Mouse (Mus musculus) heart, embryonic 13.5 days (tissue): ENCODE measurements around the gene Hnrnpu. TPM values are rescaled to one million over a fixed set of nuclear protein-coding genes. Genes with fewer than 3 reads are reported as not detected.

Experiments
- ATAC-seq: fragments of 200-750 bp; cut with Nextera tagmentation; 2 replicates; pipeline ENCODE4 v1.8.0; 2017; ENCODE audit warnings: moderate TSS enrichment; ENCODE audit not compliant: insufficient number of reproducible peaks, low FRiP score, low TSS enrichment; ENCODE audit errors: extremely low read depth
- H3K27ac ChIP-seq: fragments of 300-500 bp; sonication (generic); replicated peaks from 2 replicates; pipeline ENCODE4 v1.5.1; 2015; ENCODE audit warnings: moderate library complexity, mild to moderate bottlenecking, inconsistent platforms
- H3K27me3 ChIP-seq: fragments of 300-500 bp; sonication (generic); replicated peaks from 2 replicates; pipeline ENCODE4 v1.6.1; 2015; ENCODE audit warnings: mild to moderate bottlenecking, inconsistent platforms
- H3K36me3 ChIP-seq: fragments of 300-500 bp; sonication (generic); 2 replicates; pipeline ENCODE4 v1.6.1; 2015; ENCODE audit warnings: mild to moderate bottlenecking, inconsistent platforms
- H3K4me1 ChIP-seq: fragments of 300-500 bp; sonication (generic); 2 replicates; pipeline ENCODE4 v1.6.1; 2015; ENCODE audit warnings: inconsistent platforms
- H3K4me2 ChIP-seq: fragments of 300-500 bp; sonication (generic); 2 replicates; pipeline ENCODE4 v1.6.1; 2015; ENCODE audit warnings: inconsistent platforms, mild to moderate bottlenecking, moderate library complexity
- H3K4me3 ChIP-seq: fragments of 300-500 bp; sonication (generic); 2 replicates; pipeline ENCODE4 v1.5.1; 2015; ENCODE audit warnings: moderate library complexity, mild to moderate bottlenecking, inconsistent platforms
- H3K9ac ChIP-seq: fragments of 300-500 bp; sonication (generic); 2 replicates; pipeline ENCODE4 v1.6.1; 2015; ENCODE audit warnings: inconsistent platforms, mild to moderate bottlenecking, moderate library complexity
- H3K9me3 ChIP-seq: fragments of 300-500 bp; sonication (generic); 2 replicates; pipeline ENCODE4 v1.6.1; 2016; ENCODE audit warnings: inconsistent platforms
- WGBS: fragments of 180-500 bp; shearing (Covaris S2); methylation state at CpG from one replicate; pipeline ENCODE4 v1.1.7; 2015; ENCODE audit warnings: mixed read lengths; 5-methylcytosine and 5-hydroxymethylcytosine counted together
- polyA plus RNA-seq: library from polyadenylated mRNA; unstranded; fragments of >200 nt; fragmentation: Nextera tagmentation; extraction: Ambion mirVana; gene quantifications from 2 replicates; pipeline ENCODE4 v1.2.1, GENCODE M21; 2015

Gene Hnrnpu
- polyA plus RNA-seq, 1 experiment from 2014 or later: 202 TPM

GRCm38 (mm10) chr1:178320723-178321590 lies 16.6 kb downstream of the Hnrnpu start:
- Histone ChIP-seq H3K27me3 (no peaks in the 10 kb centered on the region), H3K4me3 (peak overlapping the region; percentile 77), H3K36me3 (peaks cover 55% of the 10 kb centered on the region), H3K4me2 (peak overlapping the region; percentile 88), H3K4me1 (peaks cover 45% of the 10 kb centered on the region), H3K9ac (peak overlapping the region; percentile 96), H3K27ac (peak overlapping the region; percentile 100), H3K9me3 (no peaks in the 10 kb centered on the region)
- WGBS: 38% methylated on average over 5 of the region's 5 CpGs
- ATAC-seq: no peak

- Histone ChIP-seq H3K9me3 (no peaks in the 10 kb centered on the region), H3K4me2 (peak overlapping the region; percentile 88), H3K36me3 (peaks cover 47% of the 10 kb centered on the region), H3K9ac (peak overlapping the region; percentile 96), H3K27me3 (no peaks in the 10 kb centered on the region), H3K4me1 (peaks cover 45% of the 10 kb centered on the region), H3K27ac (peak overlapping the region; percentile 100), H3K4me3 (peak overlapping the region; percentile 77)
- WGBS: 17% methylated on average over 8 of the region's 8 CpGs
- ATAC-seq: no peak
Observed at GRCm38 (mm10) chr1:178320038-178320722, 17.4 kb downstream of the Hnrnpu start.

- Histone ChIP-seq H3K36me3 (peaks cover 40% of the 10 kb centered on the region), H3K4me2 (peak overlapping the region; percentile 88), H3K9me3 (no peaks in the 10 kb centered on the region), H3K9ac (peak overlapping the region; percentile 96), H3K27ac (peak overlapping the region; percentile 100), H3K4me3 (peak overlapping the region; percentile 77), H3K4me1 (peaks cover 45% of the 10 kb centered on the region), H3K27me3 (no peaks in the 10 kb centered on the region)
- WGBS: 1% methylated on average over 12 of the region's 12 CpGs
- no peak for ATAC-seq
Observed at GRCm38 (mm10) chr1:178319295-178320037, 18.1 kb downstream of the Hnrnpu start.

- peak; percentile 91 for ATAC-seq
- H3K4me1 ChIP-seq: peaks cover 45% of the 10 kb centered on the region
- H3K27me3 ChIP-seq: no peaks in the 10 kb centered on the region
- H3K9me3 ChIP-seq: no peaks in the 10 kb centered on the region
- WGBS: under 1% methylated on average over 83 of the region's 83 CpGs
- H3K36me3 ChIP-seq: peaks cover 34% of the 10 kb centered on the region
- H3K4me3 ChIP-seq: peak within 1 kb of the TSS; percentile 77
- H3K9ac ChIP-seq: peak within 1 kb of the TSS; percentile 96
- peak within 1 kb of the TSS; percentile 88 for H3K4me2 ChIP-seq
- H3K27ac ChIP-seq: peak within 1 kb of the TSS; percentile 100
Observed at GRCm38 (mm10) chr1:178318389-178319184, 19.0 kb downstream of the Hnrnpu start, which contains the start of gene Cox20. TSS of gene Cox20 (plus strand) at chr1:178319130.

- peak overlapping the region; percentile 77 for H3K4me3 ChIP-seq
- WGBS: 1% methylated on average over 17 of the region's 17 CpGs
- ATAC-seq: peak; percentile 65
- no peaks in the 10 kb centered on the region for H3K9me3 ChIP-seq
- H3K27ac ChIP-seq: peak overlapping the region; percentile 100
- no peaks in the 10 kb centered on the region for H3K27me3 ChIP-seq
- peak overlapping the region; percentile 96 for H3K9ac ChIP-seq
- H3K36me3 ChIP-seq: peaks cover 28% of the 10 kb centered on the region
- peaks cover 40% of the 10 kb centered on the region for H3K4me1 ChIP-seq
- H3K4me2 ChIP-seq: peak overlapping the region; percentile 88
Observed at GRCm38 (mm10) chr1:178318002-178318388, 19.6 kb downstream of the Hnrnpu start.

GRCm38 (mm10) chr1:178317275-178318001 lies 20.2 kb downstream of the Hnrnpu start:
- Histone ChIP-seq H3K4me2 (peak overlapping the region; percentile 88), H3K36me3 (peaks cover 23% of the 10 kb centered on the region), H3K4me1 (peaks cover 35% of the 10 kb centered on the region), H3K9ac (peak overlapping the region; percentile 96), H3K4me3 (peak overlapping the region; percentile 77), H3K9me3 (no peaks in the 10 kb centered on the region), H3K27me3 (no peaks in the 10 kb centered on the region), H3K27ac (peak overlapping the region; percentile 100)
- no peak for ATAC-seq
- 38% methylated on average over 10 of the region's 10 CpGs for WGBS

- H3K27me3 ChIP-seq: no peaks in the 10 kb centered on the region
- H3K4me2 ChIP-seq: no peak overlapping the region
- H3K4me1 ChIP-seq: peaks cover 23% of the 10 kb centered on the region
- no peak overlapping the region for H3K4me3 ChIP-seq
- H3K36me3 ChIP-seq: 0 out of 2 replicates have a peak, but pooled peaks cover 2% of the 10 kb centered on the region
- 83% methylated on average over 2 of the region's 2 CpGs for WGBS
- H3K9me3 ChIP-seq: no peaks in the 10 kb centered on the region
- H3K9ac ChIP-seq: no peak overlapping the region
- no peak overlapping the region for H3K27ac ChIP-seq
- no peak for ATAC-seq
Observed at GRCm38 (mm10) chr1:178314236-178314635, 23.4 kb downstream of the Hnrnpu start.

- Histone ChIP-seq H3K9me3 (no peaks in the 10 kb centered on the region), H3K4me3 (no peak overlapping the region), H3K4me1 (peaks cover 24% of the 10 kb centered on the region), H3K36me3 (0 out of 2 replicates have a peak, but pooled peaks cover 3% of the 10 kb centered on the region), H3K27ac (no peak overlapping the region), H3K4me2 (no peak overlapping the region), H3K9ac (no peak overlapping the region), H3K27me3 (no peaks in the 10 kb centered on the region)
- WGBS: 89% methylated on average over 1 of the region's 1 CpGs
- no peak for ATAC-seq
Observed at GRCm38 (mm10) chr1:178313039-178313597, 24.5 kb downstream of the Hnrnpu start.

- H3K27ac ChIP-seq: no peak overlapping the region
- H3K4me1 ChIP-seq: peaks cover 12% of the 10 kb centered on the region
- H3K27me3 ChIP-seq: no peaks in the 10 kb centered on the region
- H3K4me3 ChIP-seq: no peak overlapping the region
- H3K36me3 ChIP-seq: 0 out of 2 replicates have a peak, but pooled peaks cover 5% of the 10 kb centered on the region
- no peaks in the 10 kb centered on the region for H3K9me3 ChIP-seq
- no peak overlapping the region for H3K9ac ChIP-seq
- ATAC-seq: no peak
- WGBS: 62% methylated on average over 1 of the region's 1 CpGs
- no peak overlapping the region for H3K4me2 ChIP-seq
Observed at GRCm38 (mm10) chr1:178310128-178310527, 27.5 kb downstream of the Hnrnpu start.

GRCm38 (mm10) chr1:178309487-178309886 lies 28.1 kb downstream of the Hnrnpu start:
- Histone ChIP-seq H3K36me3 (0 out of 2 replicates have a peak, but pooled peaks cover 5% of the 10 kb centered on the region), H3K27ac (peak overlapping the region; percentile 39; the same call in 1 of the 2 replicates), H3K27me3 (no peaks in the 10 kb centered on the region), H3K9ac (no peak overlapping the region), H3K4me3 (no peak overlapping the region), H3K4me2 (no peak overlapping the region), H3K9me3 (no peaks in the 10 kb centered on the region), H3K4me1 (peaks cover 12% of the 10 kb centered on the region)
- 60% methylated on average over 2 of the region's 2 CpGs for WGBS
- ATAC-seq: no peak
